ENCODE assay signal across 9 mouse cellular contexts in the genomic region with DNA sequence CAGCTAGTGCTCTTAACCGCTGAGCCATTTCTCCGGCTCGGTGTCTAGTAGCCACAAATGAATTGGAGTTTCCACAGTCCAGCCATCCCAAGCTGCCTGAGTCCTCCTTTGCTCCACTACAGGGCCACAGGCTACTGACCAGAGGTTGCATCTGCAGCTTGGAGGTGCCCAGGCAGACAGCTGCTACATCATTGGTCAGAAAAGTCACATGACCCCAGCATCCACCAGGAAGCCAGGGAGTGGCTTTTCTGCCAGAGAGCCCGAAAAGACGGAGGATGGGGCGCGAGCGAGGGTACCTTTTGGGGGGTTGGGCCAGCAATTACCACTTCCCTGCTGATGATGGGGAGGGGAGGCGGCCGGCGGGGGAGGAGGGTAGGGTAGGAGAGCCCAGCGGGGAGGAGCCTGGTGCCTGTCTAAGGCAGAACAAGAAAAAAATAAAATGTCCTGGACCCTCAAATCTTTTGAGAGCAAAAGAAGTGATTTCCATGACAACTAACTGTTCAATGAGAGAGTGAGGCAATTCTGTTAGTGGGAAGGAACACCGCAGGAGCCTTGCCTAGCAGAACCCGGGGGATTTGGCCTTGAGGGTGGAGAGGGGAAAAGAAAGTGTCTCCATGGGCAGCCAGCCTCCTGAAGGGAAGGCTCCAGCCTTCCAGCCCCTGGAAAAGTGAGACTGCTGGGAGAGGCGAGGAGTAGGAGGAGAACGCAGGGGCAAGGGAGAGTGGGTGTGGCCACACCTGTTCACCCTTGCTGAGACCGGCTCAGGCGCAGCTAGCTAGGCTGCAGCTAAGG. TPM values are rescaled to one million over a fixed set of nuclear protein-coding genes. Genes with fewer than 3 reads are reported as not detected.
DNase-seq lines count a peak whose midpoint lies in the region; ATAC-seq and TF ChIP-seq lines count a peak whose summit lies in the region.
"Had no signal": no experiment of that assay in that cellular context is flagged by ENCODE, and none has a peak within 500 bp of the region (broad histone marks: within the 10 kb centered on the region; RNA-seq: fewer than 3 reads in every experiment).

No protein-coding gene starts in this region.

- no peak for TF ChIP-seq EP300 in heart, postnatal 0 days (IDR thresholded peaks at IDR 0.05; ENCODE audit: low read depth)

- peak; percentile 20 to 53 for DNase-seq in adrenal gland, adult (ENCODE audit: inconsistent age in 2 of 2, low spot score in 1 of 2)
- no peak for DNase-seq in adrenal gland, adult 8-10 months
- peak; percentile 47 for DNase-seq in 3T3-L1 (ENCODE audit: low read depth, low spot score)
- peak; percentile 74 for DNase-seq in embryo, embryonic 10 days (ENCODE audit: low spot score)
- DNase-seq in heart, postnatal 0 days (ENCODE audit: low spot score) = no peak
- DNase-seq in limb, embryonic 11.5 days (ENCODE audit: low spot score) = peak; percentile 62
- DNase-seq in urinary bladder, postnatal 14 days (ENCODE audit: low spot score) = no peak

- 6% methylated on average over 18 of the region's 18 CpGs for WGBS in heart, postnatal 0 days
- WGBS in limb, embryonic 11.5 days = 7% methylated on average over 18 of the region's 18 CpGs
- WGBS in stomach, embryonic 16.5 days = 5% methylated on average over 18 of the region's 18 CpGs

- H3K4me1 ChIP-seq in heart, postnatal 0 days (ENCODE audit: control insufficient read depth, insufficient read depth) = no peaks in the 10 kb centered on the region
- H3K4me1 ChIP-seq in limb, embryonic 11.5 days (ENCODE audit: control insufficient read depth, insufficient read depth, low read length) = no peaks in the 10 kb centered on the region
- peaks cover 8% of the 10 kb centered on the region for H3K4me1 ChIP-seq in stomach, embryonic 16.5 days (ENCODE audit: control insufficient read depth, insufficient read depth, low read length)

- no peak overlapping the region for H3K4me3 ChIP-seq in heart, postnatal 0 days (ENCODE audit: low read depth, low read length)
- peak overlapping the region; percentile 39 for H3K4me3 ChIP-seq in limb, embryonic 11.5 days (ENCODE audit: low read depth, low read length)
- H3K4me3 ChIP-seq in stomach, embryonic 16.5 days (replicated peaks; ENCODE audit: low read length) = peak overlapping the region; percentile 22

- no peak for TF ChIP-seq CTCF in heart, postnatal 0 days (IDR thresholded peaks at IDR 0.05; ENCODE audit: low read depth)

- 0 out of 2 replicates have a peak, but pooled peaks cover 3% of the 10 kb centered on the region for H3K27me3 ChIP-seq in heart, postnatal 0 days (ENCODE audit: control insufficient read depth, insufficient read depth, low read length)
- no peaks in the 10 kb centered on the region for H3K27me3 ChIP-seq in limb, embryonic 11.5 days (ENCODE audit: control insufficient read depth, insufficient read depth, low read length)
- no peaks in the 10 kb centered on the region for H3K27me3 ChIP-seq in stomach, embryonic 16.5 days (ENCODE audit: control insufficient read depth, insufficient read depth, low read length)

- peak overlapping the region; percentile 24 for H3K4me2 ChIP-seq in heart, postnatal 0 days (ENCODE audit: low read depth, low read length)
- H3K4me2 ChIP-seq in limb, embryonic 11.5 days (ENCODE audit: low read depth, severe bottlenecking) = peak overlapping the region; percentile 67
- H3K4me2 ChIP-seq in stomach, embryonic 16.5 days (ENCODE audit: low read depth, low read length) = peak overlapping the region; percentile 47

- no peak overlapping the region for H3K9ac ChIP-seq in heart, postnatal 0 days (replicated peaks; ENCODE audit: low read depth, low read length)
- H3K9ac ChIP-seq in limb, embryonic 11.5 days (ENCODE audit: low read length) = peak overlapping the region; percentile 57
- H3K9ac ChIP-seq in stomach, embryonic 16.5 days (ENCODE audit: low read length) = peak overlapping the region; percentile 30

- no peak overlapping the region for H3K27ac ChIP-seq in heart, postnatal 0 days (ENCODE audit: low read depth)
- H3K27ac ChIP-seq in limb, embryonic 11.5 days (replicated peaks; ENCODE audit: low read depth, low read length) = no peak overlapping the region
- H3K27ac ChIP-seq in stomach, embryonic 16.5 days (ENCODE audit: low read length) = no peak overlapping the region

- H3K36me3 ChIP-seq in heart, postnatal 0 days (replicated peaks; ENCODE audit: control insufficient read depth, insufficient read depth, low read length) = no peaks in the 10 kb centered on the region
- no peaks in the 10 kb centered on the region for H3K36me3 ChIP-seq in limb, embryonic 11.5 days (ENCODE audit: control insufficient read depth, insufficient read depth, low read length)
- H3K36me3 ChIP-seq in stomach, embryonic 16.5 days (ENCODE audit: control insufficient read depth, insufficient read depth, low read length) = no peaks in the 10 kb centered on the region

- ATAC-seq in heart, postnatal 0 days (ENCODE audit: insufficient read depth, low read depth) = no peak
- peak; percentile 86; the same call in 1 of the 2 replicates for ATAC-seq in limb, embryonic 11.5 days (ENCODE audit: insufficient number of reproducible peaks, low FRiP score, low TSS enrichment, low read depth)
- no peak for ATAC-seq in stomach, embryonic 16.5 days (ENCODE audit: insufficient read depth, low FRiP score)

- no peaks in the 10 kb centered on the region for H3K9me3 ChIP-seq in heart, postnatal 0 days (replicated peaks; ENCODE audit: control insufficient read depth, low read length)
- no peaks in the 10 kb centered on the region for H3K9me3 ChIP-seq in limb, embryonic 11.5 days (ENCODE audit: control insufficient read depth, low read length)
- H3K9me3 ChIP-seq in stomach, embryonic 16.5 days (replicated peaks; ENCODE audit: control insufficient read depth, low read length) = no peaks in the 10 kb centered on the region

RNA-seq across cellular contexts. Expression of a gene that starts 57.5 kb away (rescaled TPM):
- total RNA-seq in adrenal gland, adult 8-10 months (2022) = 1 to 10 TPM; 1.4 to 5.2 (median 3.5) TPM
- 0.04 TPM in 2 replicates for total RNA-seq in heart, postnatal 0 days (2014; rRNA removed; ENCODE audit: low replicate concordance)
- polyA plus RNA-seq in heart, postnatal 0 days (2015; fragmentation: Nextera tagmentation; extraction: Ambion mirVana) = not detected in 2 replicates
- polyA plus RNA-seq in limb, embryonic 11.5 days (2014; fragmentation: Nextera tagmentation; extraction: Ambion mirVana) = 0.08 and 0.09 TPM in 2 replicates
- polyA plus RNA-seq in stomach, embryonic 16.5 days (2015; fragmentation: Nextera tagmentation; extraction: Ambion mirVana) = 0.26 and 0.37 TPM in 2 replicates
- total RNA-seq: heart, postnatal 14 days had no signal

Comparison
In these comparisons a context has a peak if more than half of its experiments do, and no peak if none do; other contexts are left out.
1. DNase-seq: peak in adrenal gland, adult (2 of 2), 3T3-L1 (single experiment), embryo, embryonic 10 days (single experiment) and limb, embryonic 11.5 days (single experiment); none in adrenal gland, adult 8-10 months (single experiment), heart, postnatal 0 days (single experiment) and urinary bladder, postnatal 14 days (single experiment).
2. Peak in every context shown above with its lines, with median percentiles within 50 percentile points of each other: H3K4me2 ChIP-seq.